Mouse (Mus musculus) liver, adult 2 months (tissue): ENCODE measurements around the gene Rtp4. TPM values are rescaled to one million over a fixed set of nuclear protein-coding genes. Genes with fewer than 3 reads are reported as not detected.

Experiments used
- DNase-seq: peaks from one replicate; pipeline ENCODE4 v3.0.0-alpha.2; 2011; ENCODE audit warnings: low read depth, low spot score; ENCODE audit errors: extremely low read depth
- H3K27ac ChIP-seq: fragments of 200-500 bp; replicated peaks from 2 replicates; pipeline ENCODE4 v1.5.1; 2012; ENCODE audit warnings: low read depth, mild to moderate bottlenecking, control low read depth, inconsistent platforms, low read length; ENCODE audit not compliant: insufficient read depth
- H3K27me3 ChIP-seq: fragments of 200-500 bp; 2 replicates; pipeline ENCODE4 v1.6.1; 2012; ENCODE audit warnings: mild to moderate bottlenecking, moderate library complexity, low read length, inconsistent platforms; ENCODE audit not compliant: control insufficient read depth, insufficient read depth
- H3K36me3 ChIP-seq: fragments of 200-500 bp; 2 replicates; pipeline ENCODE4 v1.6.1; 2012; ENCODE audit warnings: low read length, inconsistent platforms; ENCODE audit not compliant: control insufficient read depth, insufficient read depth
- H3K4me1 ChIP-seq: fragments of 200-500 bp; 2 replicates; pipeline ENCODE4 v1.6.1; 2011; ENCODE audit warnings: low read length; ENCODE audit not compliant: control insufficient read depth, insufficient read depth
- H3K4me3 ChIP-seq: fragments of 200-500 bp; 2 replicates; pipeline ENCODE4 v1.5.1; 2011; ENCODE audit warnings: low read depth, mild to moderate bottlenecking, control low read depth, low read length, moderate library complexity; ENCODE audit not compliant: insufficient read depth
- H3K79me2 ChIP-seq: fragments of 200-500 bp; 2 replicates; pipeline ENCODE4 v1.6.1; 2012; ENCODE audit warnings: inconsistent platforms, mild to moderate bottlenecking, low read length, moderate library complexity; ENCODE audit not compliant: control insufficient read depth, insufficient read depth
- H3K9ac ChIP-seq: fragments of 200-500 bp; 2 replicates; pipeline ENCODE4 v1.6.1; 2012; ENCODE audit warnings: low read depth, mild to moderate bottlenecking, control low read depth, inconsistent platforms, low read length
- CTCF ChIP-seq: fragments of 200-500 bp; IDR thresholded peaks from 2 replicates; pipeline ENCODE4 v1.5.1; 2011; ENCODE audit warnings: low read depth, low read length, control low read depth
- POLR2A ChIP-seq: fragments of 200-500 bp; IDR thresholded peaks from 2 replicates; pipeline ENCODE4 v1.6.1; 2011; ENCODE audit warnings: low read length, control low read depth; ENCODE audit not compliant: insufficient read depth; ENCODE audit errors: extremely low read depth
- WGBS: fragments of 180-500 bp; shearing (Covaris S2); methylation state at CpG from one replicate; pipeline ENCODE4 v1.1.7; 2018; 5-methylcytosine and 5-hydroxymethylcytosine counted together
- polyA plus RNA-seq: library from polyadenylated mRNA; depleted of rRNA; stranded (reverse); fragments of >200 nt; gene quantifications from 2 replicates; pipeline ENCODE4 v1.2.3, GENCODE M21; 2012
- total RNA-seq: library from RNA; depleted of rRNA; stranded (reverse); fragments of >200 nt; gene quantifications from 2 replicates; pipeline ENCODE4 v1.2.3, GENCODE M21; 2014

The Rtp4 gene
- total and polyA plus RNA-seq, 2 experiments, result 16.9 to 25.2 TPM

DNA sequence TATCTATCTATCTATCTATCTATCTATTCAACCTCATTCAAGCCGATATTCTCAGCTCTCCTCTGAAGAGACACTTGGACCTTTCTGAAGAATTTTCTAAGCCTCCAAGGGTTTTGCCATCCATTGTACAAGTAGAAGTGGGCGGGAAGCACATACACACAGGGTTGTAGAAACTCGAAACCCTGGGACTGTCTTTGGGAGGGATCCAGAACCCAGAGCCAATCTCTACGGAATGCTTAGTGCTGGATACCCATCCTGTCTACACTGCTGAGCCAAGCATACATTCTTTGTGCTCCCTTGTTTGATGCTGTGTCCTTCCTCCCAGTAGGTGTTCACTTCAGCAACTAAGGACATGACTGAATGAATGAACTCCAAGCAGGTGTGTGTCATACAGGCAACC is 22.8 kb downstream of the Rtp4 start:
- Histone ChIP-seq H3K4me3 (no peak overlapping the region), H3K9ac (no peak overlapping the region), H3K4me1 (no peaks in the 10 kb centered on the region), H3K27me3 (no peaks in the 10 kb centered on the region), H3K36me3 (peaks cover 29% of the 10 kb centered on the region), H3K27ac (no peak overlapping the region), H3K79me2 (peaks cover 5% of the 10 kb centered on the region; the same call in 1 of the 2 replicates)
- no peak for DNase-seq
- WGBS, result 63% methylated on average over 4 of the region's 4 CpGs
- TF ChIP-seq POLR2A (no peak), CTCF (no peak)

DNA sequence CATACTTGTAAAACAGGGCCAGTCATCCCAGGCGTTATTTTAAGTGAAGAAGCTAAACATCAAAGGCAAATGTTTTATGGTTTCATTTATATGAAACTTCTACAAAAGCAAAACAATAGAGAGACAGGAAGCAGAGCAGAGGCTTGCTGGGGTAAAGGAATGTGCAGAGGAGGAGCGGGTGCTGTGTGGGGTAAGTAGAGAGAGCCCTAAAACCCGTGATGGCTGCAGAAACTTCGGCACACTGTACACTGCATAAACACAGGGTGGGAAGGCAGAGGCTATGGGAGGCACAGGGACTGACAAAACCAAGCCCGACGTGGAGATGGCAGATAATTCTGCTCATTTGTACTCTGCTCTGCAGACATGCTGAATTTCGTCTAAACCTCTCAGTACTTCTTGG is 24.3 kb downstream of the Rtp4 start:
- TF ChIP-seq CTCF (no peak), POLR2A (no peak)
- Histone ChIP-seq H3K4me1 (no peaks in the 10 kb centered on the region), H3K4me3 (no peak overlapping the region), H3K27ac (no peak overlapping the region), H3K79me2 (peaks cover 5% of the 10 kb centered on the region; the same call in 1 of the 2 replicates), H3K27me3 (no peaks in the 10 kb centered on the region), H3K36me3 (peaks cover 29% of the 10 kb centered on the region), H3K9ac (no peak overlapping the region)
- WGBS, result 83% methylated on average over 7 of the region's 7 CpGs
- no peak for DNase-seq

- DNase-seq, result no peak
- Histone ChIP-seq H3K9ac (no peak overlapping the region), H3K4me1 (no peaks in the 10 kb centered on the region), H3K36me3 (peaks cover 17% of the 10 kb centered on the region), H3K4me3 (no peak overlapping the region), H3K27ac (no peak overlapping the region), H3K79me2 (no peaks in the 10 kb centered on the region; the same call in 1 of the 2 replicates), H3K27me3 (no peaks in the 10 kb centered on the region)
- WGBS, result 96% methylated on average over 4 of the region's 4 CpGs
- no peak for TF ChIP-seq POLR2A
- peak; percentile 32; the same call in 1 of the 2 replicates for TF ChIP-seq CTCF
Observed at GRCm38 (mm10) chr16:23547783-23548182, 27.7 kb downstream of the Rtp4 start.

DNA sequence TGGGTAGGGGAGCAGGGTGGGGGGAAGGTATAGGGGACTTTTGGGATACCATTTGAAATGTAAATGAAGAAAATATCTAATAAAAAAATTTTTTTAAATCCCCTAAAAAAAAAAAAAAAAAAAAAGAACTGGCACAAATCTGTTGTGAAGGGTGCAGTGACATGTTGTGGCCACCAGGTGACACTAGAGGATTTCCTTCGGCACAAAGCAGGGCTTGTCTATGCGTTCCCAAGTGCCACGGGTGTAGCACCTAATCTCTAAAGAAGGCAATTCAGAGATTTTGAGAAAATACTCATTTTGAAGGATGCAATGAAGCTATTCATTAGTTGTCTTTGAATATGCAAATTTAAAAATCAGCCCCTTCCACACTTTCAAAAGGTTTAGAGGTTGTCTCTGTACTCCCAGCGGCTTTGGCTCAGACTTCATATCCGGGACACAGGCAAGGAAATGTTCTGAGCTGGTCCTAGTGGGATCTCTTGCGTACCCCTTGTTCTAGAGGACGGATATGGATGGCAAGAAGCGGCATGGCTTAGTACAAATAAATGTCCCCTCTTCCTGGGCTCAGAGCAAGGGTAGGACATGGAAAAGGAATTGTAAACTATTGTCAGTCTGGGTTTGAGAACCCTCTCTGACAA is 30.4 kb downstream of the Rtp4 start:
- peak; percentile 47 for DNase-seq
- Histone ChIP-seq H3K79me2 (no peaks in the 10 kb centered on the region; the same call in 1 of the 2 replicates), H3K4me3 (no peak overlapping the region), H3K27ac (no peak overlapping the region), H3K27me3 (no peaks in the 10 kb centered on the region), H3K9ac (no peak overlapping the region), H3K36me3 (peaks cover 4% of the 10 kb centered on the region; the same call in 1 of the 2 replicates), H3K4me1 (no peaks in the 10 kb centered on the region)
- TF ChIP-seq CTCF, result peak; percentile 84
- no peak for TF ChIP-seq POLR2A
- whole genome bisulfite sequencing, result 54% methylated on average over 8 of the region's 8 CpGs

GRCm38 (mm10) chr16:23550981-23551582 is 31.0 kb downstream of the Rtp4 start:
- H3K4me1 ChIP-seq, result no peaks in the 10 kb centered on the region
- no peak for TF ChIP-seq CTCF
- no peak for TF ChIP-seq POLR2A
- no peak overlapping the region for H3K4me3 ChIP-seq
- peaks cover 4% of the 10 kb centered on the region; the same call in 1 of the 2 replicates for H3K36me3 ChIP-seq
- WGBS, result 92% methylated on average over 18 of the region's 18 CpGs
- H3K79me2 ChIP-seq, result no peaks in the 10 kb centered on the region; the same call in 1 of the 2 replicates
- H3K27me3 ChIP-seq, result no peaks in the 10 kb centered on the region
- DNase-seq, result no peak
- H3K9ac ChIP-seq, result no peak overlapping the region
- H3K27ac ChIP-seq, result no peak overlapping the region

GRCm38 (mm10) chr16:23554673-23555072 is 34.6 kb downstream of the Rtp4 start:
- no peak for DNase-seq
- H3K36me3 ChIP-seq, result peaks cover 11% of the 10 kb centered on the region; the same call in 1 of the 2 replicates
- no peaks in the 10 kb centered on the region for H3K4me1 ChIP-seq
- H3K27me3 ChIP-seq, result no peaks in the 10 kb centered on the region
- TF ChIP-seq POLR2A (no peak), CTCF (no peak)
- no peak overlapping the region for H3K27ac ChIP-seq
- H3K4me3 ChIP-seq, result no peak overlapping the region
- no peaks in the 10 kb centered on the region; the same call in 1 of the 2 replicates for H3K79me2 ChIP-seq
- H3K9ac ChIP-seq, result no peak overlapping the region
- WGBS, result 83% methylated on average over 5 of the region's 5 CpGs
